8 mouse cellular contexts compared by ENCODE assay signal in the genomic region with DNA sequence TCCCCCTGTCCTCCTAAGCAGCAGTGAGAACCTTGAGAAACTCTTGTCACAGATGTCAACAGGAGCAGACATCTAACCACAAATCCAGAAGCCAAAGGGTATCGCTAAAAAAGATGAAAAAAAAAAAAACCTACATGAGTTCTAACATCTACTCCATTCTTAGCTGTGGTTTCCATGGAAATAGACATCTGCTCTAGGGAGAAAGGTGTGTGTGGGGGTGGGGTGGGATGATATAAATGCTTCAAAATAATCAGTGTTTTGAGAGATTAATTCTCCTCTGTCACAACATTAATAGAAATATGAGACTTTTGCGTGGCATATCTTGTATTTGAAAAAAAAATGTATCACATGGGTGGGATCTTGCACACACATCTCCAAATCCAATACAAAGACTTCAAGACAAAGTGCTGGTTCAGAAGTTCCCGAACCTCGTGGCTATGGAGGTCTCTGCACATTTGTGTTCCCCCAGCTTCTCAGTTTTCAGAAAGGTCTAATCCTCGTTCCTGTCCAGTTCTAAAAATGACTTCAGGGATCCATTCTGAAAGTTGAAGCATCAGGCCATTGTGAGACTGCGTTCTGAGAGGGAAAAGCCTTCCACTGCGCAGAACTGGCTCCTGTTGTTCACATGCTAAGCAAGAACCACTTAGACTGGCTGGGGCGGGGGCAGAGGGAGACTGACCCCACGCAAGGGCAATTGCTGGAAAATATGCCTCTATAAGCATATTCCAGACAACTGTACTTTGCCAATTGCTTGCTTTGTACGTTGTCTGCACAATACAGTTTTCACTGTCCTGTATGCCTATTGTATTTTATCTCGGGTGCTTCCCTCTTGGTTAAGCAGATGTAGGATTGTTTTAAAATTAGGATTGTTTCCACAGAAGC. TPM values are rescaled to one million over a fixed set of nuclear protein-coding genes. Genes with fewer than 3 reads are reported as not detected.
DNase-seq lines count a peak whose midpoint lies in the region; ATAC-seq and TF ChIP-seq lines count a peak whose summit lies in the region.
"Had no signal": no experiment of that assay in that cellular context is flagged by ENCODE, and none has a peak within 500 bp of the region (broad histone marks: within the 10 kb centered on the region; RNA-seq: fewer than 3 reads in every experiment).

No protein-coding gene starts in this region.

- no peak for DNase-seq in layer of hippocampus, adult 2 months (ENCODE audit: low spot score in 2 of 2)
- no peak for DNase-seq in layer of hippocampus, adult 8-10 months (ENCODE audit: low spot score in 2 of 2)
- DNase-seq in ovary, postnatal 36 days (ENCODE audit: low spot score), result no peak
- DNase-seq: layer of hippocampus, postnatal 36 days had no signal

- H3K9ac ChIP-seq in embryonic facial prominence, embryonic 15.5 days, result no peak overlapping the region
- no peak overlapping the region for H3K9ac ChIP-seq in intestine, postnatal 0 days (ENCODE audit: low read depth, low read length)
- peak overlapping the region; percentile 94 for H3K9ac ChIP-seq in neural tube, embryonic 13.5 days

- ATAC-seq in embryonic facial prominence, embryonic 15.5 days (ENCODE audit: insufficient number of reproducible peaks, low FRiP score, low TSS enrichment, low read depth), result no peak
- no peak for ATAC-seq in intestine, postnatal 0 days
- ATAC-seq in neural tube, embryonic 13.5 days (ENCODE audit: low read depth), result no peak
- ATAC-seq in megakaryocyte progenitor cell, adult 5-6 weeks (replicated peaks; ENCODE audit: poor library complexity), result no peak

- no peaks in the 10 kb centered on the region for H3K9me3 ChIP-seq in embryonic facial prominence, embryonic 15.5 days (replicated peaks)
- no peaks in the 10 kb centered on the region for H3K9me3 ChIP-seq in intestine, postnatal 0 days (ENCODE audit: control insufficient read depth)
- H3K9me3 ChIP-seq in neural tube, embryonic 13.5 days, result no peaks in the 10 kb centered on the region

- TF ChIP-seq CTCF in layer of hippocampus, adult 2 months (conservative IDR thresholded peaks at IDR 0.05), result no peak
- TF ChIP-seq CTCF in intestine, postnatal 0 days (IDR thresholded peaks at IDR 0.05; ENCODE audit: low read depth), result no peak

- peaks cover 8% of the 10 kb centered on the region for H3K36me3 ChIP-seq in embryonic facial prominence, embryonic 15.5 days
- H3K36me3 ChIP-seq in intestine, postnatal 0 days (ENCODE audit: control insufficient read depth, insufficient read depth), result 0 out of 2 replicates have a peak, but pooled peaks cover 5% of the 10 kb centered on the region
- H3K36me3 ChIP-seq in neural tube, embryonic 13.5 days, result peaks cover 8% of the 10 kb centered on the region

- no peak overlapping the region; the same call in 1 of the 2 replicates for H3K4me3 ChIP-seq in layer of hippocampus, adult 2 months
- H3K4me3 ChIP-seq in embryonic facial prominence, embryonic 15.5 days (replicated peaks), result peak overlapping the region; percentile 94; the same call in 1 of the 2 replicates
- no peak overlapping the region for H3K4me3 ChIP-seq in intestine, postnatal 0 days (ENCODE audit: low read depth, low read length)
- H3K4me3 ChIP-seq in neural tube, embryonic 13.5 days, result peak overlapping the region; percentile 83

- peak overlapping the region; percentile 91 for H3K4me2 ChIP-seq in embryonic facial prominence, embryonic 15.5 days (replicated peaks)
- peak overlapping the region; percentile 99; the same call in 1 of the 2 replicates for H3K4me2 ChIP-seq in intestine, postnatal 0 days (replicated peaks; ENCODE audit: low read depth)
- H3K4me2 ChIP-seq in neural tube, embryonic 13.5 days, result peak overlapping the region; percentile 83

- 61% methylated on average over 11 of the region's 11 CpGs for WGBS in embryonic facial prominence, embryonic 15.5 days
- 69% methylated on average over 11 of the region's 11 CpGs for WGBS in intestine, postnatal 0 days
- 56% methylated on average over 11 of the region's 11 CpGs for WGBS in neural tube, embryonic 13.5 days

- H3K27me3 ChIP-seq in embryonic facial prominence, embryonic 15.5 days, result no peaks in the 10 kb centered on the region
- no peaks in the 10 kb centered on the region for H3K27me3 ChIP-seq in intestine, postnatal 0 days (replicated peaks; ENCODE audit: control insufficient read depth, insufficient read depth, low read length)
- H3K27me3 ChIP-seq in neural tube, embryonic 13.5 days, result no peaks in the 10 kb centered on the region

- H3K4me1 ChIP-seq in embryonic facial prominence, embryonic 15.5 days, result peaks cover 14% of the 10 kb centered on the region
- no peaks in the 10 kb centered on the region for H3K4me1 ChIP-seq in intestine, postnatal 0 days (replicated peaks; ENCODE audit: control insufficient read depth, insufficient read depth, low read length)
- peaks cover 31% of the 10 kb centered on the region for H3K4me1 ChIP-seq in neural tube, embryonic 13.5 days (replicated peaks)

- H3K27ac ChIP-seq in layer of hippocampus, adult 2 months, result peak overlapping the region; percentile 84
- no peak overlapping the region for H3K27ac ChIP-seq in embryonic facial prominence, embryonic 15.5 days (replicated peaks)
- H3K27ac ChIP-seq in intestine, postnatal 0 days (ENCODE audit: low read depth, low read length), result no peak overlapping the region
- H3K27ac ChIP-seq in neural tube, embryonic 13.5 days (replicated peaks), result peak overlapping the region; percentile 98

RNA-seq across cellular contexts. Expression of a gene that starts 1.5 kb away (rescaled TPM):
- 100 to 1,000 TPM; 362 to 369 TPM for total RNA-seq in layer of hippocampus, adult 2 months (2021)
- total RNA-seq in layer of hippocampus, adult 8-10 months (2022), result 100 to 1,000 TPM; 367 to 422 (median 391) TPM
- polyA plus RNA-seq in embryonic facial prominence, embryonic 15.5 days (2015; fragmentation: Nextera tagmentation; extraction: Ambion mirVana), result 1,403 and 1,438 TPM in 2 replicates
- 398 and 412 TPM in 2 replicates for polyA plus RNA-seq in intestine, postnatal 0 days (2015; fragmentation: Nextera tagmentation; extraction: Ambion mirVana)
- polyA plus RNA-seq in neural tube, embryonic 13.5 days (2015; fragmentation: Nextera tagmentation; extraction: Ambion mirVana), result 6,082 and 6,118 TPM in 2 replicates
- 794 and 868 TPM in 2 replicates for total RNA-seq in megakaryocyte progenitor cell, adult 5-6 weeks (2015)
- total RNA-seq in megakaryocyte progenitor cell, adult 5-6 weeks (2017), result 1,207 and 1,242 TPM in 2 replicates

RNA-seq across cellular contexts. Expression of a gene that starts 29.9 kb away (rescaled TPM):
- total RNA-seq in layer of hippocampus, adult 2 months (2021), result 10 to 100 TPM; 60.2 to 64.7 TPM
- total RNA-seq in layer of hippocampus, adult 8-10 months (2022), result 10 to 100 TPM; 55.4 to 75.1 (median 63.4) TPM
- polyA plus RNA-seq in embryonic facial prominence, embryonic 15.5 days (2015; fragmentation: Nextera tagmentation; extraction: Ambion mirVana), result 5.7 and 7.2 TPM in 2 replicates
- polyA plus RNA-seq in intestine, postnatal 0 days (2015; fragmentation: Nextera tagmentation; extraction: Ambion mirVana), result 62.6 and 70.3 TPM in 2 replicates
- polyA plus RNA-seq in neural tube, embryonic 13.5 days (2015; fragmentation: Nextera tagmentation; extraction: Ambion mirVana), result 19.5 and 23.3 TPM in 2 replicates
- 5.2 and 7.3 TPM in 2 replicates for total RNA-seq in megakaryocyte progenitor cell, adult 5-6 weeks (2015)
- 11.1 and 13.5 TPM in 2 replicates for total RNA-seq in megakaryocyte progenitor cell, adult 5-6 weeks (2017)

RNA-seq across cellular contexts. Expression of a gene that starts 44.2 kb away (rescaled TPM):
- total RNA-seq in layer of hippocampus, adult 2 months (2021), result under 1 TPM; 0.56 to 0.67 TPM
- total RNA-seq in layer of hippocampus, adult 8-10 months (2022), result under 1 TPM in 3 of 4 experiments, not detected in 1; 0.25 to 0.85 (median 0.33) TPM
- 8.8 and 8.9 TPM in 2 replicates for polyA plus RNA-seq in embryonic facial prominence, embryonic 15.5 days (2015; fragmentation: Nextera tagmentation; extraction: Ambion mirVana)
- 3.8 TPM in 2 replicates for polyA plus RNA-seq in intestine, postnatal 0 days (2015; fragmentation: Nextera tagmentation; extraction: Ambion mirVana)
- 2.3 TPM in 2 replicates for polyA plus RNA-seq in neural tube, embryonic 13.5 days (2015; fragmentation: Nextera tagmentation; extraction: Ambion mirVana)
- 11.8 and 14.6 TPM in 2 replicates for total RNA-seq in megakaryocyte progenitor cell, adult 5-6 weeks (2015)
- total RNA-seq in megakaryocyte progenitor cell, adult 5-6 weeks (2017), result 24.3 and 30.6 TPM in 2 replicates

Comparison
In these comparisons a context has a peak if more than half of its experiments do, and no peak if none do; other contexts are left out.
1. H3K27ac ChIP-seq: peak in layer of hippocampus, adult 2 months (single experiment) and neural tube, embryonic 13.5 days (single experiment); none in embryonic facial prominence, embryonic 15.5 days (single experiment) and intestine, postnatal 0 days (single experiment).
2. H3K4me3 ChIP-seq: peak in embryonic facial prominence, embryonic 15.5 days (single experiment) and neural tube, embryonic 13.5 days (single experiment); none in layer of hippocampus, adult 2 months (single experiment) and intestine, postnatal 0 days (single experiment).
3. RNA of a gene that starts 44.2 kb away (total RNA-seq): 11.8 to 30.6 TPM in megakaryocyte progenitor cell, adult 5-6 weeks; 0.56 to 0.67 TPM in layer of hippocampus, adult 2 months and 0.25 to 0.85 TPM in layer of hippocampus, adult 8-10 months; every median in the first group is over 4 times any median in the second.
4. Peak in every context shown above with its lines, with median percentiles within 50 percentile points of each other: H3K4me2 ChIP-seq.